Mouse (Mus musculus) kidney, postnatal 4 days (tissue): Measurements from ENCODE around the gene Pla1a.
"Not testable (repeated sequence)": the region's sequence is repeated elsewhere in the genome, so short reads cannot be mapped to it uniquely, and the experiment has no call there.

Source experiments
- DNase-seq, 2 experiments: peaks; one replicate each; pipeline ENCODE4 v3.0.0; 2021; ENCODE audit warnings: mixed read lengths in 2 of 2

The Pla1a gene

DNA sequence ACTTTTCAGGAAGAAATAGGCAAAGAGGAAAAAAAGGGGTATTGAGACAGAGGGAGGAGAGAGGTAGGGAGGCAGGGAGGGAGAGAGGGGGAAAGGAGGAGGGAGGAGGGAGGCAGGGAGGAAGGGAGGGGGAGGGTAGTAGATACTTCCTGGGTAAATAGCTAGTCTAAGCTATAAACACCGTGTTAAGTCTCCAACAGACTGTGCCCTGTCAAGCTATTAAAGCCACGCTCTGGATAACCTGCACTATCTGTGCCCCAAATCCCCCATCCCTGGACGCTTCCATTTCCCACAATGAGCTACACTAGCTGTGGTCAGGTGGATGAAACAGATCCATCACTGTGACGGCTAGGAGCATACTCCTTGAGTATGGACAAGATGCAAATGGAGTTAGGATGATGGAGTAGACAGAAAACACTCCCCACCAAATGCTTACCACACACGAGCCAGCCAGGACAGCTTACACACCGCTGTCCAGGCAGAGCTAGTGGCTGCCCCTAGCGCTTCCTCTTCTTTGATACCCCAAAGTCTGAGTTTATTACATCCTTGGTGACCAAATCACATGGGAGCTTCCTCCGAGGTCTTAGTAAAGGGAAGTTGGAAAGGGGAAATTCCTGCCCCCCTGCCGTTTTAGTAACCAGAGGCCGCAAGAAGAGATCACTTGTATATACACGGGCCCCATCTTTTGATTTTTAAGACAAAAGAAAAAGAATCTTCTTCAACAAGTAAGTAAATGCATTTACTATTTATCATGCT is 24.0 kb upstream of the Pla1a start:
- no peak for DNase-seq

DNA sequence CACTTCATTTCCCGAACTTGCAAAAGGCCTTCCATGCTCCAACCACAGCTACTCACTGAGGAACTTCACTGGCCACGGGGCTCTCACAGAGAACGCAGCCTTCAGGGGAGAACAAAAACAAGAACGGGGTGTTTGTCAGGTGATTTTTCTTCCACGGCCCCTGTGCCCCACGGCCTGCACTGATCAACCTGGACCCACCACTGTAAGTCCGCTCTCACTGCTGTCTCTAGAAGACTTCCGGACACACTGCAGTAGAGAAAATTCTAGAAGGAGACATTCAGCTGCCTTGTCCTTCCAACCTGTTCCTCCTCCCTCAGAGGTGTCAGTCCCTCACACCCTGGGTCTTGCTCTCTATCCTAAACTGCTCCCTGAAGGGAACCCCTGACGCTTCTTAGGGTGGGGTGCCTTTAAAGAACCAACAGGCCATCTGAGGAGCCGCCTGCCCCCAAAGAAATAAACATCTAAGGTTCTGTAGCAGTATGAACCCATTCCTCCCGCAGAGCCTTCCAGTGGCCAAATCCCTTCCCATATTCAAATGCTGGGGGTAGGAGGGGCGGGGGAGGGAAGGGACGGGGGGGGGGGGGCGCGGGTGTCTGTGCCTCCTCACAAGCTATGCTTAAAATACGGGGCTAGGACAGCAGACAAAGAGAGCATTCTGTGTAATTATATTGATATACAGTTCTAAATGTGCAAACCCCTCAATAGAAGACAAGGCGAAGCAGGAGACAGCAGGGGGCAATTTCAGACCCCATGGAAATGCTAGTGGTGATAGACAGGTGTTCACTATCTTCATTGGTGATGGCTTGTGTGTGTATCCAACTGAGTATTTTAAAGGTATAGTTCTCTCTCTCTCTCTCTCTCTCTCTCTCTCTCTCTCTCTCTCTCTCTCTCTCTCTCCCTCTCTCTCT is 22.8 kb upstream of the Pla1a start, which contains the start of gene Cd80:
TSS of gene Cd80 (plus strand) at position 51 of the 908 bp plus-strand sequence.
- no peak for DNase-seq

DNA sequence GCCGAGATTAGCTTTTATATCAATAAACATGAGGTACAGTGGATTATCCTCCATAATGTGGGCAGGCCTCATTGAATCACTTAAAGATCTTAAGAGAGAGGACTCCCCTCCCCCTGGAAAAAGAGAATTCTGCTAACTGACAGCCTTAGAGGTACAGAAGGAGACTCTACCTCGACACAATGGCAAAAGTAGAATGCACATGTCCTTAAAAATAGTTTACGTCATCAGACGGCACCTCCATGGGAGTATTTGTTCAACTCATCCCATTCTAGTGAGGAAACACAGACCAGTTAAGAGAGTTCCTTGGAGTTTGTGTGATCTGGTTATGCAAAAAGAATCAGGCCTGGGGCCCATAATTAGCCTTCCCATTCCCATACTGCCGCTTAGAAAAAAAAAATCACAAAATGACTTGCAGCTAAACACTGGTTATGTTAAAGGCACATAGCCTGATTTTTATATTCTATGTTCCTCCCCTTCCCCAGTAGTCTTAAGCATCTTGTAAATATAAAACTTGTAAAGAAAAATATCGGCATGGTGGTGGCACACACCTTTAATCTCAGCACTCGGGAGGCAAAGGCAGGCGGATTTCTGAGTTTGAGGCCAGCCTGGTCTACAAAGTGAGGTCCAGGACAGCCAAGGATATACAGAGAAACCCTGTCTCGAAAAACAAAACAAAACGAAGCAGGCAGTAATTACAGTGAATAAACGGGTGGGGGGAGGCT is 21.7 kb upstream of the Pla1a start:
- DNase-seq, result no peak

DNA sequence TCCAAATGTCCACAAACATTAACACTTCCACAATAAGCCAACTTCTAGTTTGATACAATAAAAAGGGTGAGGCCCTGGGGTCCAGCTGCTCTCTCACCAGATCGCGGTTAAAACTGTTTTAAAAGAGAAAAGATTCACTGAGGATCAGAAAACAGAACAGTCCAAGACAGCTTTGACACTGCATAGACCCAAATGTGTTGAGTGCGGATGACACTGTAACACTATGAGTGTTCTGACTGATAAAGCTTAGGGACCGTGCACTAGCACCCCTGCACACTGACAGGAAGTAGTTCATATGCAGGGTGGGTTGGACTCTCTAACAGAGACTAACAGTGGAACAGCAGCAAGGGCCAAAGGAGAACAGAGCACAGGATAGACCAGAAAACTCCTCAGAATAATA is 21.0 kb upstream of the Pla1a start:
- DNase-seq, result no peak

DNA sequence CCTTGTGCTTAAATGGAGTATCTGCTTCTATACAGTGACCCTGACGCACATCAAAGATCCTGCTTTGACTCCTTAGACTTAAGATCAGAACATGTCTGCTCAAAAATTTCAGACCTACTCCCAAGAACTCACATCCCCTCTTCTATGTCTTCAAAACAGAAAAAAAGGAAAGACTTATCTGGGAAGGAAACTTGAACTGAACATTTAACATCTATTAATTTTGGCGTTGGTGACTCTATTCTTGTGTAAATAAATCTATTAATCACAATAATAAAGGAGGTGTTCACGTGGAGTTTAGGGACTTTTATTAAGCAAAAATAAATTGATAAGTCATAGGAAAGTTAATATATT is 20.2 kb upstream of the Pla1a start:
- no peak for DNase-seq

DNA sequence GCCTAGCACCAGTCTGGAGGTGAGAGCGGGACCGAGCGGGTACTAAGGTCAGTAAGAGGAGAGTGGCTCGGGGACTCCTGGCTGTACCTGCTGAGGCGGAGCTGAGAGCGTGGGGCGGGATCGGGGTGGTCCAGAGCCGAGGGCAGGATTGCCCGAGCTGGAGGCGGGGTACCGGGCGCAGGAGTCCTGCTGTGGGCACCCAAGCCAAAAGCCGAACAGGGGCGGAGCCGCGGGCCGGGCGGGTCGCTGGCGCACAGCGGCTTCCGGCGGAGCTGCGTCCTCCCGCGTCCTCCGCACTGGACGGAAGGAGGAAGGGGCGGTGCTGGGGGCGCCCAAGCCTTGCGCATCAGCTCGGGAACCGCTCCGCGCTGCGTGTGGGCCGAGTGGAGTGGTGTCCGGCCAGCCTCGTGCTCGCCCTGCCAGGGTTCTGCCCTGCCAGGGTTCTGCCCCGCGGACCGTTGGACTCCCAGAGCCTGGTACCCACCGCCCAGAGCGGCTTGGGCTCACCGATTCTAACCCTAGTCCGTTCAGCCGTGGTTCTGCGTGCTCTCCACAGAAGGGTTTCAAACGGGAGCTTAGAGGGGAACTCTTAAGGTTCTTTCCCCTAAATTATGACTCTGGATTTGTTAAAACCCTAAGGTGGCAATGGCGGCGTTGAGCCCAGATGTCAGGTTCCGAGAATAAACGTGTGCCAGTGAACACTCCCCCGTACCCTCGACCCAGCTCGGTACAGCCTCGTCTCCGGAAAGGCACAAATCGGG is 19.7 kb upstream of the Pla1a start, which contains the start of gene Adprh:
TSS of gene Adprh (minus strand) at position 262 of the 761 bp plus-strand sequence.
- peak; percentile 94 to 97 for DNase-seq

DNA sequence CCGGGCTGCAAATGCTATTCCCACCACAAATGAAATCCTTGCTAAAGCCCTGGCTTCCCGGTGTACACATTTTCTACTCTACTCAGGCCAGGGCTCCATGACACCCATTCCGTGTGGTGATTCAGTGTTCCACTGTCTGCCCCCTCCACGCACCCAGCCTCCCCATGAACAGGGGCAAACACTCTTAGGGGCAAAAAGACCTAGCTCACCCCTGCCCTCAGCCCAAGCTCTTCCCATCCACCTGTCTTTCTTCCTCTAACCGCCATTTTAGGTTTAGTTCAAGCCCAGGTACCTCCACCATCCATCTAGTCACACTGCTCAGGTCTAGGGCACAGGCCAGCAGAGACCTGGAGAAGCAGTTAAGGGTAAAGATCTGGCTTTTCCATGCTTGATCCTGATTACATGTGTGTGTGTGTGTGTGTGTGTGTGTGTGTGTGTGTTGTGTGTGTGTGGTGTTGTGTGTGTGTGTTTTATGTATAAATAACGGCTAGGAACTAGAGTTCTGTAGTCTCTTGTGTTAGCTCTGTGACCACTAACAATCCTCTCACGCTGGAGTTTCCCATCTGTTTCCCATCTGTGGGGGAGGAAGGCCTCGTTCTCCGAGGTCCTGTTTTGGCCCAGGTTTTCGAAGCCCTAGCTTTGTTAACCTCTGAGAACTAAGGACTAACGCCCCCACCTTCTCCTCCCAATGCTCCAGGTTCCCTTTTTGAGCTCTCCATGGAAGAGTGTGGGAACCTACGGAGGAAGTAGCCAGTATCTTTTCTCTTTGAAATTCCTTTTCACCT is 18.7 kb upstream of the Pla1a start:
- peak; percentile 22 to 48 for DNase-seq

DNA sequence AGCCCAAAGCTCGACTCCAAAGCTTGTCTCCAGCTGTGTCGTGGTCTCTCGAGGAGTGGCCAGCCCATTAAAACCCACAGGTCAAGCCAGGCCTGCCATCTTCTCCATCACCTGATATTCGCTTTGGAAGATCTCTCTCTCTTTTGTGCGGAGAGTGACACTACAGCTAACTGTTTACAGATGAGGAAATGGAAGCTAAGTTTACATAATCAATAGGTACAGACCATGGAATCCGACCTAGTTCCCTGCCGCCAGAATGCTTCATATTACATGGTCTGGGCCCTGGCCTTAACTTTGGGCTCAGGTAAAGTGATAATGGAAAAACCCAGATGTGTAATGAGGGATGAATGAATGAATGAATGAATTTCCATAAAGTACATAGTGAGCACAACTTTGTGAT is 17.8 kb upstream of the Pla1a start:
- no peak for DNase-seq

DNA sequence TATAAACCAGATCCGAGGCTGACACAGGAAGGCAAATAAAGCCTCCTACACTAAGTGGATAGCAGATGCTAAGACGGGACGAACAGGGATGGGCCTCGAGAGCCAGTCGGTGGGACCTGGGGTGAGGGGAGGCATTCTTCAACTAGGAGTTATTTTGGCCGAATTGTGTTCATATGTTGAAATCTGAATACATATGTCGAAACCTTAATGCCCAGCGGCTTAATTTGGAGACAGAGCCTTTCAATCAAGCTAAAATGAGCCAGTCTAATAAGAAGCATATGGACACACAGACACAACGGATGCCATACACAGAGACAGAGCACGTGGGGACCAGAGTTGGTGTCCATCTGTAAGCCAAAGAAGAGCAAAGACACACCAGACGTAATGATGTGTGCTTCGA is 15.5 kb upstream of the Pla1a start:
- no peak for DNase-seq

DNA sequence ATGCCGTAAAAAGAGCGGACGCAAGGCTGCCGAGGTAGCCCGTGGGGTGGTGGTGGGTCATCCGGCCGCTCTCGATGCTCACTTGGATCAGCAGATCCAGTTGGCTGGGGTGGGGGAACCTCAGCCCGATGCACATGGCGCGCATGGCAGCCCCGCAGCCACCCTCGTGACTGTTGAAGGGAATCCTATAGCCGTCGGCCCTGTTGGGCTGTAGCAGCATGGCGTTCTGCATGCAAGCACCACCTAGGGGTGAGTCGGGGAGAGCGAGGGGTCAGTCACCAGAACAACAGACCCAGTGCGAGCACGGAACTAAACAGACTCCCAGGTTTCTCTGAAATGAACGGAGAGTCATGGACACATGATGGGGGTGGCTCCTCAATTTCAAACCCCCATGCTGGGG is 14.4 kb upstream of the Pla1a start:
- DNase-seq, result no peak

DNA sequence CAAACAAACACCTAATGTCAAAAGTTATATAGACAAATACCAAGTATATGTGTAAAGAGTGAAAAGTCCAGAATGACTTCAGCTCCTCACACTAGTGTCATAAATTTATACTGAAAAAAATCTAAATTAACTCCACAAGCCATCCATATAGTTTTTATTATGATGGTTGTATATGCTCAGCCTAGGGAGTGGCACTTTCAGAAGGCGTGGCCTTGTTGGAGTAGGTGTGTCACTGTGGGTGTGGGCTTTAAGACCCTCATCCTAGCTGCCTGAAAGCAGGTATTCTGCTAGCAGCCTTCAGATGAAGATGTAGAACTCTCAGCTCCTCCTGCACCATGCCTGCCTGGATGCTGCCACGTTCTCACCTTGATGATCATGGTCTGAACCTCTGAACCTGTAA is 13.2 kb upstream of the Pla1a start:
- not testable (repeated sequence) for DNase-seq

DNA sequence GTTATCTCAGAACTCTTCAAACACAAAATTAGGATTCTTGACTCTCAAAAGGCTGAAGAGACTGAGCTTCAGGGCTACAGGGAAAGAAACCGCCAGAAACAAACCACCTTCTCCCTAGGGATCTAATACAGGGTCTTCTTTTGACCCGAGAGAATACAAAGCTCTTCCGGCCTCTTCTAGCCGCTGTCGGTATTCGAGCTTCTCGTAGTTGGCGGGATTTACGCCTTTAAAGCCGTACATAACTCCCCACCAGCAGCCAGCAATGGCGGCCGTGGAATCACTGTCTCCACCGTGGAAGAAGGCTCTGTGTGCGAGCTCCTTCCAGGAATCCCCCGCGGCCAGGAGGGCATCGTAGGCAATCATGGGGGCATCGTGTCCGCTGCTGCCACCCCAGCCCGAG is 12.6 kb upstream of the Pla1a start:
- no peak for DNase-seq

DNA sequence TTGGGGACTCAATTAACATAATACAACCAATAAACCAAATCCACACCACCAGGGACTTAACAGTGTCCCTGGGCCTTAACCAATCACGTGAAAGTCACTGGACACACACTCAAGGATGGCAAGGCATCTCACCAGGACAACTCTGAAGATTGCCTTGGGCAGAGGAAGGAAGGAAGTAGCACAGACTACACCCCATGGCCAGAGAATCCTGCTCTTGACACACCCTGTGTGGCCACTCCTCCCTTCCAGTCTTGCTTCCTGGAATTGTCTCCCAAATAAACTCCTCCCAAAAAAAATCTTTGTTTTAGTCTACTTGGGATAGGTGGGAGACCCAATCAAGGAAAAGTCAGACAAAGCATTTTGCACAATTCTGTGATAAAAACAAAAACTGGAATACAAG is 12.1 kb upstream of the Pla1a start:
- no peak for DNase-seq

DNA sequence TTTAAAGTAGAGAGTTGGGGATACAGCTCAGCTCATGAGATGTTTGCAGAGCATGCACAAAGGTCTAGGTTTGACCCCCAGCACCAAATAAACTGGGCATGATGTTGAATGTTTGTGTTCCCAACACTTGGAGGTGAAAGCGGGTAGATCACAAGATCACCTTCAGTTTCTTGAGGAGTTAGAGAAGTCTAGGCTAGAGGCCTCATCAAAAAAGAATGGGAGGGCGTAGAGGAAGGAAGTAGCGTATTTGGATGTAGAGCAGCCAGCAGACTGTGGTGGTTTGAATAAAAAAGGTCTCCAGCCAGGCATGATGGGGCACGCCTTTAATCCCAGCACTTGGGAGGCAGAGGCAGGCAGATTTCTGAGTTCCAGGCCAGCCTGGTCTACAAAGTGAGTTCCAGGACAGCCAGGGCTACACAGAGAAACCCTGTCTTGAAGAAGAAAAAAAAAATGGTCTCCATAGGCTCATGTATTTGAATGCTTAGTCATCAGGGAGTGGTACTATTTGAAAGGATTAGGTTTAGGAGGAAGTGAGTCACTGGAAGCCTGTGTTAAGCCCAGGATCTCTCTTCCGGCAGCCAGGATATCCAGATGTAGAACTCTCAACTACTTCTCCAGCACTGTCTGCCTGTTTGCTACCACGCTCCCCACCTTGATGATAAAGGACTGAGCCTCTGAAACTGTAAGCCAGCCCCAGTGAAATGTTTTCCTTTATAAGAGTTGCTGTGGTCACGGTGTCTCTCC is 10.9 kb upstream of the Pla1a start:
- DNase-seq, result no peak

DNA sequence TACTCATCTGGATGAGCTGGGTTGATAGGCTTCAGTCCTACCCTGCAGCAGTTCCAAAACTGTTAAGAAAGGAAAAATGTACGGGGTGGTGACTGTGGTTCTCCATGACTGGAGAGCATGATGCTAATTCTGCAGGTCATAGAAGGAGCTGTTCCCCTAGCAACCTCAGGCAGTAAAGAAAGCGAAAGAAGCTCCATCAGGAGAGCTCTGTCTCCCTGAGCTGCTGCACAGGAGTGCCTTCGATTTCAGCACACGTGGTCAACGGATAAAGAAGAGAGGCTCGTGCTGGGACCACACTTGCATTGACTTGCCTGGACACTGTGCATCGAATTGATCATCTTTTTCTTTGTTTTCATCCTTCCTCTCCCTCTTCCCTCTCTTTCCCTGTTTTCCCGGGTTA is 9.3 kb upstream of the Pla1a start:
- DNase-seq, result no peak

DNA sequence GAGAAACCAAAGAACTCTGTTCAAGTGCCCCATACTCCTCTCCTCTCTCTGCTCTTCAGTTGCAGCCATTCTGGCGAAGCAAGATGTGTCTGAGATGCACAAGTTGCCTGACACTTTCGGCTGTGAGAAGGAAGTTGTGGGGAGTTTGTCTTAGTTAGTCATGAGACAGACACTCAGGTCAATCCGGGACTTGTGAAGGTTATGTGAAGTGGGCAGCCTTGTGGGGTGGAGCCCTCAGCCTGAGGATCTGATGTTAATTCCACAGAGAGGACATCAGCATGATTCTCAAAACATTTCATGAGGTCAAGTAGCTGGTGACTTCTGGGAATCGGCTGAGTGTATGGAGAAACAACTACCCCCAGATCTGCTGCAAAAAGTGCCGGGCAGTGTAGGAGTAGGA is 8.7 kb upstream of the Pla1a start:
- DNase-seq, result no peak

DNA sequence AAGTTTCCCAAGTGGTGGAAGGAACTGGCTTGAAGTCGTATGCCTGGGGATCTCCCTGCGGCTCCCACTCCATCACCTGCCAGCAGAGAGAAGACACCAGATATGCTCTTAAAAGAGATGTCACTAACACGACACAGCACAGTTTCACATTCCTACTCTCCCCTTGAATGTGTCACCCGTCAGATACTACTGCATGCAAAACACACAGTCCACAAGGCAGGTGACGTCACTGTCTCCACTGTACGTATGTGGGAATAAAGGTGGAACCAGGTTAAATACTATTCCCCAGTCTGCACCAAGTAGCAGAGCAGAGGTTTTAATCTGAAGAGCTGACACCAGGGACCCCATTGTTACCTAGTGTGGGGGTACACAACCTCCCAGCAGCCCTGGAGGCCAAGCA is 7.5 kb upstream of the Pla1a start:
- DNase-seq, result no peak

DNA sequence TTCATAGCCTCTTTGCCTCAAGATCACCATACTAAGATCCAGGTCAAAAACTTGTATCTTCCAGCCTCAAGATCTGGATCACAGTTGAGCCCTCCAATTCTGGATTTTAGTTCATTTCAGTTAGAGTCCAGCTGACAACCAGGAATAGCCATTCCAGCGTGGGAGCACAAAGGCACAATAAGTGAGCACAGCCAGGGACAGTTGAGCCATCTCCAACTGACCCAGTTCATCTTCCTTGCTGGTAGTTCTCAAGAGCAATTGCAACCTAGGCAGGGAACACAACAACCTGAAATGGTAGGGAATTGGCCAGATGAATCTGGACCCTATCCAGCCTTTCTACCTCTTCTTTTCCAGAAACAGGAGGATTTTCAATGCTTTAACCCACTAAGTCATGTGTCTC is 6.2 kb upstream of the Pla1a start:
- no peak for DNase-seq

DNA sequence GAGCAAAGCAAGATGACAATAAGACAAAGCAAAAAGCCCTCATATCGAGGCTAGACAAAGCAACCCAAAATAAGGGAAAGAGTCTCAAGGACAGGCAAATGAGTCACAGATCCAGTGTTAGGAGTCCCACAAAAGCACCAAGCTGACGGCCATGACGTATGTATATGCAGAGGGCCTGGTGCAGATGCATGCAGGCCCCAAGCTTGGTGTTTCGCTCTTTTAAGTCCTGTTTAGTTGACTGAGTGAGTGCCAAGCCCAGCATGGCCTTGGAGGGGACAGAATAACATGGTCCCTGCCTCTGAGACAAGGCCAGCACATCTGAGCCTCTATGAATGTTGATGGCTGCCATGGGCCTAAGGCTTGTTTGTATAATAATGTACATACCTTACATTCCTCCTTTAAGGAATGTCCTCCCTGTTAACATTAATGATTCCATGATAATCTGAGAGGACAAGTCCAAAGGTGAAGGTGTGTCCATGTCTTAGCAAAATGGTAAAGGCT is 1.4 kb upstream of the Pla1a start:
- DNase-seq, result no peak

DNA sequence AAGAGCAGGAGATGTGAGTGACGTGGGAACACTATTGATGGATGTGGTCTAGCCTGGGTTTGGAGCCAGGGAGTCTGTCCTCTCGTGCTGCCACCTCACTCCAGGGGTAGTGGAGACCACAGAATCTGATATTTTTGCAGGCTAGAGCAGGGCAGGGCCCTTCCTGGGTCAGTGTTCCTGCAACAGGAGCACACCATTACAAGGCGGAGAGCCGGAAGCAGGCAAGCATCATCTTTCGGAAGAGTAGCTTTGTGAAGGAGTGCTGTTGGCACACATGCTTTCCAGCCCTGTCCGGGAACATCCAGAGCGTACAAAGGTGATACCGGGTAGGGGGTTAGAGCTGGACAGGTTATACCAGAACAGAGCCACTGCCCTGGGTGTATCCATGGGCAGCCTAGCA is 569 bp upstream of the Pla1a start:
- DNase-seq, result no peak
